Mouse (Mus musculus) adrenal gland, adult 2 months (tissue): Measurements from ENCODE around the gene Zbp1. TPM values are rescaled to one million over a fixed set of nuclear protein-coding genes. Genes with fewer than 3 reads are reported as not detected.

Source experiments
- DNase-seq: peaks from one replicate; pipeline ENCODE4 v3.0.0; 2021
- polyA plus RNA-seq: library from polyadenylated mRNA; depleted of rRNA; stranded (reverse); fragments of >200 nt; gene quantifications from 2 replicates; pipeline ENCODE4 v1.2.3, GENCODE M21; 2012
- total RNA-seq, 2 experiments: library from RNA; stranded (reverse); gene quantifications; 2 replicates each; pipeline ENCODE4 v1.2.3; 2021

Zbp1 gene
- total and polyA plus RNA-seq, 3 experiments: 2.7 to 9.0 (median 3.8) TPM

GRCm38 (mm10) chr2:173179046-173179445, 39.7 kb downstream of the Zbp1 start:
- DNase-seq: no peak

- no peak for DNase-seq
These were observed 40.8 kb downstream of the Zbp1 start for GRCm38 (mm10) chr2:173177951-173178350.

GRCm38 (mm10) chr2:173177481-173177880, 41.2 kb downstream of the Zbp1 start:
- DNase-seq: no peak

- DNase-seq: no peak
These were observed 43.0 kb downstream of the Zbp1 start for GRCm38 (mm10) chr2:173175703-173176102.

GRCm38 (mm10) chr2:173174569-173174968, 44.2 kb downstream of the Zbp1 start:
- no peak for DNase-seq

- DNase-seq: peak; percentile 80
These were observed 44.9 kb downstream of the Zbp1 start for GRCm38 (mm10) chr2:173173521-173174511.

- DNase-seq: no peak
These were observed 45.7 kb downstream of the Zbp1 start for GRCm38 (mm10) chr2:173173008-173173407.

- no peak for DNase-seq
These were observed 46.3 kb downstream of the Zbp1 start for GRCm38 (mm10) chr2:173172386-173172785.

GRCm38 (mm10) chr2:173171956-173172355, 46.8 kb downstream of the Zbp1 start:
- DNase-seq: no peak

- DNase-seq: peak; percentile 88
These were observed 47.3 kb downstream of the Zbp1 start for GRCm38 (mm10) chr2:173171470-173171869.

- no peak for DNase-seq
These were observed 48.0 kb downstream of the Zbp1 start for GRCm38 (mm10) chr2:173170715-173171114.

- DNase-seq: no peak
These were observed 48.6 kb downstream of the Zbp1 start for GRCm38 (mm10) chr2:173170081-173170480.

- DNase-seq: no peak
These were observed 50.3 kb downstream of the Zbp1 start for GRCm38 (mm10) chr2:173168411-173168851.

GRCm38 (mm10) chr2:173165357-173165756, 53.4 kb downstream of the Zbp1 start:
- no peak for DNase-seq

- no peak for DNase-seq
These were observed 53.8 kb downstream of the Zbp1 start for GRCm38 (mm10) chr2:173164946-173165345.

GRCm38 (mm10) chr2:173164358-173164757, 54.4 kb downstream of the Zbp1 start:
- DNase-seq: no peak

- DNase-seq: no peak
These were observed 55.3 kb downstream of the Zbp1 start for GRCm38 (mm10) chr2:173163380-173163779.

GRCm38 (mm10) chr2:173159354-173160311, 59.1 kb downstream of the Zbp1 start:
- DNase-seq: peak; percentile 74

- no peak for DNase-seq
These were observed 60.2 kb downstream of the Zbp1 start for GRCm38 (mm10) chr2:173158390-173159055.

- DNase-seq: no peak
These were observed 60.9 kb downstream of the Zbp1 start for GRCm38 (mm10) chr2:173157871-173158270.

- no peak for DNase-seq
These were observed 61.3 kb downstream of the Zbp1 start for GRCm38 (mm10) chr2:173157376-173157775.

- no peak for DNase-seq
These were observed 61.8 kb downstream of the Zbp1 start for GRCm38 (mm10) chr2:173156923-173157322.
